Mouse (Mus musculus) liver, embryonic 15.5 days (tissue): ENCODE data around the gene Pih1d1. TPM values are rescaled to one million over a fixed set of nuclear protein-coding genes. Genes with fewer than 3 reads are reported as not detected.
"Not testable (repeated sequence)": the region's sequence is repeated elsewhere in the genome, so short reads cannot be mapped to it uniquely, and the experiment has no call there.

ENCODE experiments used
- ATAC-seq: fragments of 200-750 bp; cut with Nextera tagmentation; 2 replicates; pipeline ENCODE4 v1.8.0; 2017; ENCODE audit warnings: moderate number of reproducible peaks, mild to moderate bottlenecking, moderate library complexity; ENCODE audit not compliant: insufficient read depth
- H3K27ac ChIP-seq: fragments of 300-500 bp; sonication (generic); replicated peaks from 2 replicates; pipeline ENCODE4 v1.5.1; 2015; ENCODE audit warnings: mild to moderate bottlenecking, inconsistent platforms
- H3K27me3 ChIP-seq: fragments of 300-500 bp; sonication (generic); 2 replicates; pipeline ENCODE4 v1.6.1; 2015; ENCODE audit warnings: mild to moderate bottlenecking, inconsistent platforms
- H3K36me3 ChIP-seq: fragments of 300-500 bp; sonication (generic); replicated peaks from 2 replicates; pipeline ENCODE4 v1.6.1; 2015; ENCODE audit warnings: moderate library complexity, mild to moderate bottlenecking, inconsistent platforms
- H3K4me1 ChIP-seq: fragments of 300-500 bp; sonication (generic); replicated peaks from 2 replicates; pipeline ENCODE4 v1.6.1; 2015; ENCODE audit warnings: inconsistent platforms
- H3K4me2 ChIP-seq: fragments of 300-500 bp; sonication (generic); 2 replicates; pipeline ENCODE4 v1.6.1; 2015; ENCODE audit warnings: moderate library complexity, mild to moderate bottlenecking, inconsistent platforms
- H3K4me3 ChIP-seq: fragments of 300-500 bp; sonication (generic); replicated peaks from 2 replicates; pipeline ENCODE4 v1.5.1; 2015; ENCODE audit warnings: mild to moderate bottlenecking, inconsistent platforms
- H3K9ac ChIP-seq: fragments of 300-500 bp; sonication (generic); 2 replicates; pipeline ENCODE4 v1.6.1; 2015; ENCODE audit warnings: moderate library complexity, mild to moderate bottlenecking, inconsistent platforms
- H3K9me3 ChIP-seq: fragments of 300-500 bp; sonication (generic); replicated peaks from 2 replicates; pipeline ENCODE4 v1.6.1; 2016; ENCODE audit warnings: inconsistent platforms
- WGBS: fragments of 180-500 bp; shearing (Covaris S2); methylation state at CpG from one replicate; pipeline ENCODE4 v1.1.7; 2015; ENCODE audit warnings: mixed read lengths; ENCODE audit not compliant: insufficient replicate concordance; 5-methylcytosine and 5-hydroxymethylcytosine counted together
- polyA plus RNA-seq: library from polyadenylated mRNA; unstranded; fragments of >200 nt; fragmentation: Nextera tagmentation; extraction: Ambion mirVana; gene quantifications from 2 replicates; pipeline ENCODE4 v1.2.1, GENCODE M21; 2015

Pih1d1 gene
- polyA plus RNA-seq, 1 experiment from 2014 or later: 42.2 TPM

DNA sequence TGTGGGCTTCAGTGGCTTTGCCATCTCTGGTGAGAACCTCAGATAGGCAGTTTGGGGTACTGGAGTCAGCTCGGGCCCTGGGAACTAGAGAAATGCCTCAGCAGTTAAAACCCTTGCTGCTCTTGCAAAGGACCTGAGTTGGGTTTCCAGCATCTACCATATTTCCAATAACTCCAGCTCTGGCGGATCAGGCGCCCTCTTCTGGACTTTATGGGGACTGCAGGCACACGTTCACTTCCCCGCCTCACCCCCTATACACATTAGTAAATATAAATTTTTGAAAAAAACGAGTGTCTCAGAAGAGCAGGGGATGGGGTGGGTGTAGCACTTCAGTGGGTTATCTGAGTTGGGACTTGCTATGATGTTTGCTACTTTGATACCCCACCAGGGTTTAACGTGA, 18.9 kb downstream of the Pih1d1 start:
- Histone ChIP-seq H3K27me3 (peaks cover 96% of the 10 kb centered on the region), H3K9me3 (peaks cover 13% of the 10 kb centered on the region), H3K9ac (no peak overlapping the region), H3K4me2 (no peak overlapping the region), H3K27ac (no peak overlapping the region), H3K36me3 (no peaks in the 10 kb centered on the region), H3K4me3 (no peak overlapping the region), H3K4me1 (peaks cover 3% of the 10 kb centered on the region; the same call in 1 of the 2 replicates)
- WGBS: 46% methylated on average over 7 of the region's 7 CpGs
- ATAC-seq: no peak

GRCm38 (mm10) chr7:45173772-45174171, 19.7 kb downstream of the Pih1d1 start:
- peaks cover 96% of the 10 kb centered on the region for H3K27me3 ChIP-seq
- 43% methylated on average over 1 of the region's 1 CpGs for WGBS

GRCm38 (mm10) chr7:45174567-45175280, 20.6 kb downstream of the Pih1d1 start:
- Histone ChIP-seq H3K4me2 (no peak overlapping the region), H3K4me1 (peaks cover 3% of the 10 kb centered on the region; the same call in 1 of the 2 replicates), H3K27ac (no peak overlapping the region), H3K27me3 (peaks cover 96% of the 10 kb centered on the region), H3K4me3 (no peak overlapping the region), H3K9ac (no peak overlapping the region), H3K9me3 (peaks cover 7% of the 10 kb centered on the region), H3K36me3 (no peaks in the 10 kb centered on the region)
- 3% methylated on average over 29 of the region's 29 CpGs for WGBS
- no peak for ATAC-seq

More at GRCm38 (mm10) chr7:45173772-45174171, 19.7 kb downstream of the Pih1d1 start:
- not testable (repeated sequence) for ATAC-seq, H3K36me3 ChIP-seq, H3K27ac ChIP-seq, H3K4me2 ChIP-seq, H3K4me1 ChIP-seq, H3K4me3 ChIP-seq, H3K9ac ChIP-seq
- H3K9me3 ChIP-seq: peaks cover 13% of the 10 kb centered on the region

DNA sequence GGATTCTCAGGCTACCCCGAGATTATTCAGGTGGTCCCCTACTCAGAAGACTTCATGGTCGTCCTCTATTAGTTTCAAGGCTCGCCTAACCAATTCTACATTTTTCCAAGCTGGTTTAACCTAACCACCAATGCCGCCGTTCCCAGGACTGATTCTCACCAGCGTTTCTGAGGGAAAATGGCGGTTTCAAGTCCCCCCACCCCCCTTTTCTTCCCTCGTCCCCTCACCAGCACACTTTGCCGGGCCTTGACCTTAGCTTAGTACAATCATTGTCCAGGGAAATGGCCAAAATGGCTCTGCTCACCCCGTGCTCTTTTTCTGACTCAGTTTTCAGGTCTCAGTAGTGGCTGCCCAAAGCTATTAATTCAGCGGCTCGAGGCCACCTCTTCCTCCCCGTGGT, 21.3 kb downstream of the Pih1d1 start:
- ATAC-seq: no peak
- no peaks in the 10 kb centered on the region for H3K36me3 ChIP-seq
- no peak overlapping the region for H3K4me2 ChIP-seq
- H3K9ac ChIP-seq: no peak overlapping the region
- H3K27me3 ChIP-seq: peaks cover 96% of the 10 kb centered on the region
- no peaks in the 10 kb centered on the region for H3K9me3 ChIP-seq
- H3K27ac ChIP-seq: no peak overlapping the region
- 1% methylated on average over 13 of the region's 13 CpGs for WGBS
- peaks cover 3% of the 10 kb centered on the region; the same call in 1 of the 2 replicates for H3K4me1 ChIP-seq
- no peak overlapping the region for H3K4me3 ChIP-seq

- no peaks in the 10 kb centered on the region for H3K9me3 ChIP-seq
- no peak overlapping the region for H3K4me3 ChIP-seq
- no peak overlapping the region for H3K4me2 ChIP-seq
- no peak overlapping the region for H3K9ac ChIP-seq
- H3K4me1 ChIP-seq: peaks cover 3% of the 10 kb centered on the region; the same call in 1 of the 2 replicates
- H3K27ac ChIP-seq: no peak overlapping the region
- H3K36me3 ChIP-seq: no peaks in the 10 kb centered on the region
- 4% methylated on average over 23 of the region's 23 CpGs for WGBS
- ATAC-seq: no peak
- peaks cover 96% of the 10 kb centered on the region for H3K27me3 ChIP-seq
These were observed 21.8 kb downstream of the Pih1d1 start for GRCm38 (mm10) chr7:45175929-45176328.

GRCm38 (mm10) chr7:45176356-45176755, 22.3 kb downstream of the Pih1d1 start:
- H3K4me3 ChIP-seq: no peak overlapping the region
- no peak overlapping the region for H3K27ac ChIP-seq
- ATAC-seq: no peak
- 2% methylated on average over 31 of the region's 31 CpGs for WGBS
- H3K27me3 ChIP-seq: peaks cover 97% of the 10 kb centered on the region
- no peaks in the 10 kb centered on the region for H3K36me3 ChIP-seq
- H3K9me3 ChIP-seq: no peaks in the 10 kb centered on the region
- no peak overlapping the region for H3K4me2 ChIP-seq
- H3K9ac ChIP-seq: no peak overlapping the region
- H3K4me1 ChIP-seq: peaks cover 5% of the 10 kb centered on the region

DNA sequence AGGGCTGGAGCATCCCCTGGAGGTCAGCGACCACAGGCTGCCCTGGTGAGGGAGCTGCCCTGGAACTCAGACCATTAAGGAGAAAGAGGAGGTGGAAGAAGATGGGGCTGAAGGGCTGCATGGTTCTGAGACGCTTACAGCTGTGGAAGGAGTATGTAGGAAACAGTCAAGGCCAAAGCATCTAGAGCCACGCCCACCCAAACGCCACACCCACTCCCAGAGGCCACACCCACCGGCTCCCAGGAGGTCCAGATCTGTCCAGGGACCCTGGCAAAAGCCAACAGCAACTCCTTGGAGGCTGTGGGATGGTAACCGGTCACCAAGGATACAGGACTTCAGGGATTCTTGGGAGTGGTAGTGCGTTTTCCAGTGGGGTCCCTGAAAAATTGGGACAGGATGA, 24.4 kb downstream of the Pih1d1 start:
- no peak for ATAC-seq
- H3K36me3 ChIP-seq: no peaks in the 10 kb centered on the region
- peaks cover 19% of the 10 kb centered on the region for H3K4me1 ChIP-seq
- H3K9ac ChIP-seq: no peak overlapping the region
- no peak overlapping the region for H3K4me2 ChIP-seq
- H3K27me3 ChIP-seq: peaks cover 98% of the 10 kb centered on the region
- no peak overlapping the region for H3K27ac ChIP-seq
- no peaks in the 10 kb centered on the region for H3K9me3 ChIP-seq
- 18% methylated on average over 7 of the region's 7 CpGs for WGBS
- no peak overlapping the region for H3K4me3 ChIP-seq

DNA sequence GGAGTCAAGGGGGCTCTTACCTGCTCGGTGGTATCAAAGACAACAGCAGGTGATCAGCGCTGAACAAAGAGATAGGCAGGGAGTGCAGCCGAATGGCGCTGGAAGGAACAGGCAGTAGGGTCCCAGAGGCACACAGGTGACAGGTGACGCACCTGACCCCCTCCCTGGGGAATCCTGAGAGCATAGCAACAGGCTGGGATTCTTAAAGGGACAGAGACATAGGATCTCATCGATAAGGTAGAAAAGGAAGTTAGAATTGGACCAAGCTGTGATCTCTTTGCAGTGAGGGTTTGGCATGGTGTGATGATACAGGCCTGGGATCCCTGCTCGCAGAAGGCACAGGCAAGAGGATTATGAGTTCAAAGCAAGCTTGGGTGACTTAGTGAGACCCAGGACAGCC, 25.4 kb downstream of the Pih1d1 start, which contains the start of gene Gfy:
Gene Gfy, minus strand, starts transcription at position 101 of the 400 bp plus-strand sequence.
- ATAC-seq: no peak

DNA sequence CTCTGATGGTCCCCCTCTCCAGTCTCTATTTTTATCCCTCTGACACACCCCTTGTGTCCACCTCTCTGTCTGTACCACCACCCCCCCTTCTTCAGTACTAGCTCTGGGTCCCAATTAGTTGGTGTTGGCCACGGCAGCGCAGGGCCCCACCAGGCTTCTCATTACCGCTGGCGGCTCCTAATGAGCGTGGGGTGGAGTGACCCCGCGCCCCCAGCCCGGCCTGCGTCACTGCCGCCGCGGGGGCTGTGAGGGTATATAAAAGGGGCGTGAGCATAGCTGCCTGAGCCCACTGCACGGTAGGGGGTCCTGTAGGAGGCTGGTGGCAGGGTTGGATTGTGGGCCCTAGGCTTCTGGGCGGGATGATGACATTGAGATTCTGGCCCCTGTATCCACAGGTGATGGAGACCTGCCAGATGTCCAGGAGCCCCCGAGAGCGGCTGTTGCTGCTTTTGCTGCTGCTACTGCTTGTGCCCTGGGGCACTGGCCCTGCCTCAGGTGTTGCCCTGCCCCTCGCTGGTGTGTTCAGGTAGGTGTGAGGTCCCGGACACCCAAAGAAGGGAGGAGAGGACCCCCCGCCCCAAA, 26.9 kb downstream of the Pih1d1 start, which contains the start of gene Pth2:
Gene Pth2, plus strand, starts transcription at position 100 of the 582 bp plus-strand sequence.
- Histone ChIP-seq H3K9me3 (no peaks in the 10 kb centered on the region), H3K36me3 (no peaks in the 10 kb centered on the region), H3K27me3 (peaks cover 100% of the 10 kb centered on the region), H3K4me3 (peak within 1 kb of the TSS; percentile 48), H3K27ac (no peak within 1 kb of the TSS), H3K4me2 (peak within 1 kb of the TSS; percentile 73), H3K4me1 (peaks cover 16% of the 10 kb centered on the region), H3K9ac (no peak within 1 kb of the TSS)
- 21% methylated on average over 20 of the region's 20 CpGs for WGBS
- ATAC-seq: no peak

More for the DNA sequence above, 25.4 kb downstream of the Pih1d1 start, which contains the start of gene Gfy:
- H3K27ac ChIP-seq: no peak within 1 kb of the TSS
- peaks cover 19% of the 10 kb centered on the region for H3K4me1 ChIP-seq
- H3K4me2 ChIP-seq: no peak within 1 kb of the TSS
- H3K9me3 ChIP-seq: no peaks in the 10 kb centered on the region
- H3K27me3 ChIP-seq: peaks cover 100% of the 10 kb centered on the region
- 16% methylated on average over 7 of the region's 7 CpGs for whole genome bisulfite sequencing
- no peak within 1 kb of the TSS for H3K4me3 ChIP-seq
- H3K9ac ChIP-seq: no peak within 1 kb of the TSS
- no peaks in the 10 kb centered on the region for H3K36me3 ChIP-seq

DNA sequence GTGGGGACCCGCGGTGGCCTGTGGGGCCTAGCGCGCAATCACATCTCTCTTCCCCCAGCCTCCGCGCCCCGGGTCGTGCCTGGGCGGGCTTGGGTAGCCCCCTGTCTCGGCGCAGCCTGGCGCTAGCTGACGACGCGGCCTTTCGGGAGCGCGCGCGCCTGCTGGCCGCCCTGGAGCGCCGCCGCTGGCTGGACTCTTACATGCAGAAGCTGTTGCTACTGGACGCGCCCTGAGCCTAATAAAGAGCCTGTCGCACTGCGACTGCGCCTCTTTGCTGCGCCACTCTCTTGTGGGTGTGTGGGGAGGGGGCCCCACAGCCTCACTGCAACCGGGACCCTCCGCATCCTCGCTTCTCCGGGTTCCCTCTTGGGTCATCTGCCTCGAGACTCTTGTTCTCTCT, 27.4 kb downstream of the Pih1d1 start:
- H3K4me2 ChIP-seq: peak overlapping the region; percentile 73
- ATAC-seq: no peak
- no peaks in the 10 kb centered on the region for H3K36me3 ChIP-seq
- peak overlapping the region; percentile 48 for H3K4me3 ChIP-seq
- no peak overlapping the region for H3K9ac ChIP-seq
- H3K4me1 ChIP-seq: peaks cover 16% of the 10 kb centered on the region
- WGBS: 4% methylated on average over 35 of the region's 35 CpGs
- no peaks in the 10 kb centered on the region for H3K9me3 ChIP-seq
- H3K27me3 ChIP-seq: peaks cover 100% of the 10 kb centered on the region
- H3K27ac ChIP-seq: no peak overlapping the region

DNA sequence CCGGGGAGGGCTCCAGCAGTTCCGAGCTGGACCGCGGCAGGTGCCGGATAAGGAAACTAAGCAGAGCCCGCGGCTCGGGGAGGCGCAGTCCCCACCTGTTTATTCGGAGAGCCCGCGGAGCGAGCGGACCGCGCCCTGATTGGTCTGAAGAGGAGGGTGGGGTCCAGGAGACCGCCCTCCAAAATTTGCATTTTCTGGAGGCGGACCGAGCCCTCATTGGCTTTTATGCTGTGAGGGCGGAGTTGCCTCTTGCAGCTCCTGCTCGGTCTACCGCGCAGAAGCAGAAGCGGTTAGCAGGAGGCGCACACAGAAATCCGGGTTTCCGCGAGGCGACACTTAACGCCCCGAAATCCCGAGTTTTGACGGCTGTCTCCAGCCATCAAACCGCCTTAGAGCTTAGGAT, 28.1 kb downstream of the Pih1d1 start:
- no peak overlapping the region for H3K27ac ChIP-seq
- no peaks in the 10 kb centered on the region for H3K36me3 ChIP-seq
- 2% methylated on average over 34 of the region's 34 CpGs for WGBS
- ATAC-seq: peak; percentile 87
- peak overlapping the region; percentile 48 for H3K4me3 ChIP-seq
- H3K4me2 ChIP-seq: peak overlapping the region; percentile 73
- H3K9ac ChIP-seq: no peak overlapping the region
- H3K9me3 ChIP-seq: no peaks in the 10 kb centered on the region
- peaks cover 16% of the 10 kb centered on the region for H3K4me1 ChIP-seq
- H3K27me3 ChIP-seq: peaks cover 100% of the 10 kb centered on the region
